Mouse (Mus musculus): Measurements from ENCODE around the gene Glo1. TPM values are rescaled to one million over a fixed set of nuclear protein-coding genes. Genes with fewer than 3 reads are reported as not detected.

The Glo1 gene
- total RNA-seq, 2 experiments from 2014 or later = 132 to 159 TPM

GRCm38 (mm10) chr17:30550774-30551107 is 75.9 kb downstream of the Glo1 start:
- DNase-seq = no peak
- intact Hi-C loops (cut with DNase I) = no loop called here

DNA sequence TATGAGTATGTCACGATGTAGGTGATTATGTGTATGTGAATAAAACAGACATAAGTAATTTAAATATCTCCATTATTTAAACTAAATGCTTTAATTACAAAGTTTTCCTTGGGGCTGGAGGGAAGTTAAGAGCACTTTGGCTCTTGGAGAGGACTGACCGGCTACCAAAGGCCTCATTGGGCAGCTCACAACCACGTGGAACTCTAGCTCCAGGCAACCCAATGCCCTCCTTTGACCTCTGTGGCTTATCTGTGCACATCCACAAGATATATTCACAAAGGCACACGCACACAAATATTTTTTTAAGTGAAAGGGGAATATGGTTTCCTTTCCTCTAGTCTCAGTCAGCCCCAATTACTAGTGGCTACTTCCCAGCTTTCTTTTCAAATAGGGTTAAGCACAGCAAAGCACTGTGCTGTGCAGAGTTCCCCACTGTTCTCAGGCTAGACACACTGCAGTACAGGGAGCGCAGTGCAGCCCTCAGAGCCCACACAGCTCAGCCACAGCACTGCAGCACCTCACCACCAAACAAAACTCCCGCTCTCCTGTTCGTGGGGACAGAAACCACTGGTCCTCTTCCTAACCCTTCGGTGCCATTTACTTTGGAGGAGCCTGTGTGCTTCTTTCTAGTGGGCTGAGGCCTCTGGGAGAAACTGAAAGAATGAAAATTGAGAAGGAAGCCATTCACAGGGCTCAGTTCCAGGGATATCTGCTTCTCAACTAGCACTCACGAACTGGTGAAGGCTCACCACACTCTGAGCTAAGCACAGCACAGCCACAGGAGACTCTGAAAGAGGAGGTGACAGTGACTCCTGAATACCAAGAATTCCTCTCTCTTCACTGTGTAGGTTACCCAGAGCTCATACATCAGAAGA is 76.5 kb downstream of the Glo1 start:
- intact Hi-C loops (cut with DNase I) = no loop called here
- peak; percentile 26 to 44 for DNase-seq

GRCm38 (mm10) chr17:30539098-30539497 is 87.6 kb downstream of the Glo1 start:
- peak; percentile 58 to 60 for DNase-seq
- intact Hi-C loops (cut with DNase I) = no loop called here

- no peak for DNase-seq
- intact Hi-C loops (cut with DNase I) = no loop called here
Measured at GRCm38 (mm10) chr17:30536651-30537050, 90.0 kb downstream of the Glo1 start.

Other genes with a start within 250 kb of the Glo1 start
- gene Btbd9, start 50.4 kb downstream of the Glo1 start, total RNA-seq (2021) = 10 to 100 TPM; 30.9 to 34.0 TPM
- gene Dnah8, start 2.5 kb downstream of the Glo1 start, total RNA-seq (2021) = 1 to 10 TPM; 3.0 to 3.8 TPM

Data from heart, postnatal 10 days (tissue).